Mouse (Mus musculus): ENCODE measurements around the gene Phactr1. TPM values are rescaled to one million over a fixed set of nuclear protein-coding genes. Genes with fewer than 3 reads are reported as not detected.

Phactr1 gene
- polyA plus RNA-seq, 1 experiment from 2014 or later, result 6.0 TPM

- WGBS, result 73% methylated on average over 3 of the region's 3 CpGs
- H3K4me1 ChIP-seq (ENCODE audit: control insufficient read depth, insufficient read depth, low read length), result no peaks in the 10 kb centered on the region
- no peak for ATAC-seq
- no peak overlapping the region for H3K27ac ChIP-seq (ENCODE audit: low read length)
- no peak overlapping the region for H3K9ac ChIP-seq (ENCODE audit: low read depth, low read length)
- H3K27me3 ChIP-seq (replicated peaks; ENCODE audit: control insufficient read depth, insufficient read depth, low read length), result no peaks in the 10 kb centered on the region
- H3K9me3 ChIP-seq (ENCODE audit: control insufficient read depth, low read length), result no peaks in the 10 kb centered on the region
- H3K4me2 ChIP-seq (ENCODE audit: low read depth, low read length), result no peak overlapping the region
- H3K36me3 ChIP-seq (ENCODE audit: control insufficient read depth, insufficient read depth, low read length), result no peaks in the 10 kb centered on the region
- no peak overlapping the region for H3K4me3 ChIP-seq (ENCODE audit: low read length)
Observed at GRCm38 (mm10) chr13:42999287-42999686, 318.9 kb downstream of the Phactr1 start.

- peak overlapping the region; percentile 34; the same call in 1 of the 2 replicates for H3K27ac ChIP-seq (ENCODE audit: low read length)
Observed at GRCm38 (mm10) chr13:43005131-43005579, 324.7 kb downstream of the Phactr1 start.

GRCm38 (mm10) chr13:43008466-43008865 lies 328.0 kb downstream of the Phactr1 start:
- no peaks in the 10 kb centered on the region for H3K27me3 ChIP-seq (replicated peaks; ENCODE audit: control insufficient read depth, insufficient read depth, low read length)
- no peaks in the 10 kb centered on the region for H3K36me3 ChIP-seq (ENCODE audit: control insufficient read depth, insufficient read depth, low read length)
- no peak for ATAC-seq
- no peak overlapping the region for H3K4me2 ChIP-seq (ENCODE audit: low read depth, low read length)
- peaks cover 4% of the 10 kb centered on the region; the same call in 1 of the 2 replicates for H3K4me1 ChIP-seq (ENCODE audit: control insufficient read depth, insufficient read depth, low read length)
- no peak overlapping the region for H3K9ac ChIP-seq (ENCODE audit: low read depth, low read length)
- no peak overlapping the region for H3K4me3 ChIP-seq (ENCODE audit: low read length)
- no peaks in the 10 kb centered on the region for H3K9me3 ChIP-seq (ENCODE audit: control insufficient read depth, low read length)
- no peak overlapping the region for H3K27ac ChIP-seq (ENCODE audit: low read length)
- 48% methylated on average over 5 of the region's 5 CpGs for WGBS

More at GRCm38 (mm10) chr13:43005131-43005579, 324.7 kb downstream of the Phactr1 start:
- no peak overlapping the region for H3K4me2 ChIP-seq (ENCODE audit: low read depth, low read length)
- no peak overlapping the region for H3K9ac ChIP-seq (ENCODE audit: low read depth, low read length)
- H3K27me3 ChIP-seq (replicated peaks; ENCODE audit: control insufficient read depth, insufficient read depth, low read length), result no peaks in the 10 kb centered on the region
- no peaks in the 10 kb centered on the region for H3K9me3 ChIP-seq (ENCODE audit: control insufficient read depth, low read length)
- WGBS, result 19% methylated on average over 3 of the region's 3 CpGs
- H3K36me3 ChIP-seq (ENCODE audit: control insufficient read depth, insufficient read depth, low read length), result no peaks in the 10 kb centered on the region
- ATAC-seq, result peak; percentile 89
- H3K4me1 ChIP-seq (ENCODE audit: control insufficient read depth, insufficient read depth, low read length), result peaks cover 4% of the 10 kb centered on the region; the same call in 1 of the 2 replicates
- H3K4me3 ChIP-seq (ENCODE audit: low read length), result no peak overlapping the region

GRCm38 (mm10) chr13:43009596-43009995 lies 329.2 kb downstream of the Phactr1 start:
- no peaks in the 10 kb centered on the region for H3K9me3 ChIP-seq (ENCODE audit: control insufficient read depth, low read length)
- no peak overlapping the region for H3K27ac ChIP-seq (ENCODE audit: low read length)
- H3K4me2 ChIP-seq (ENCODE audit: low read depth, low read length), result no peak overlapping the region
- no peak for ATAC-seq
- H3K36me3 ChIP-seq (ENCODE audit: control insufficient read depth, insufficient read depth, low read length), result no peaks in the 10 kb centered on the region
- H3K4me1 ChIP-seq (ENCODE audit: control insufficient read depth, insufficient read depth, low read length), result peaks cover 4% of the 10 kb centered on the region; the same call in 1 of the 2 replicates
- no peak overlapping the region for H3K4me3 ChIP-seq (ENCODE audit: low read length)
- no peak overlapping the region for H3K9ac ChIP-seq (ENCODE audit: low read depth, low read length)
- 79% methylated on average over 3 of the region's 3 CpGs for WGBS
- no peaks in the 10 kb centered on the region for H3K27me3 ChIP-seq (replicated peaks; ENCODE audit: control insufficient read depth, insufficient read depth, low read length)

GRCm38 (mm10) chr13:43011516-43011915 lies 331.1 kb downstream of the Phactr1 start:
- H3K4me3 ChIP-seq (ENCODE audit: low read length), result no peak overlapping the region
- H3K9ac ChIP-seq (ENCODE audit: low read depth, low read length), result no peak overlapping the region
- H3K36me3 ChIP-seq (ENCODE audit: control insufficient read depth, insufficient read depth, low read length), result no peaks in the 10 kb centered on the region
- 59% methylated on average over 3 of the region's 3 CpGs for WGBS
- no peaks in the 10 kb centered on the region for H3K27me3 ChIP-seq (replicated peaks; ENCODE audit: control insufficient read depth, insufficient read depth, low read length)
- H3K4me1 ChIP-seq (ENCODE audit: control insufficient read depth, insufficient read depth, low read length), result no peaks in the 10 kb centered on the region
- H3K27ac ChIP-seq (ENCODE audit: low read length), result no peak overlapping the region
- no peak for ATAC-seq
- H3K4me2 ChIP-seq (ENCODE audit: low read depth, low read length), result no peak overlapping the region
- no peaks in the 10 kb centered on the region for H3K9me3 ChIP-seq (ENCODE audit: control insufficient read depth, low read length)

- no peaks in the 10 kb centered on the region for H3K9me3 ChIP-seq (ENCODE audit: control insufficient read depth, low read length)
- H3K27me3 ChIP-seq (replicated peaks; ENCODE audit: control insufficient read depth, insufficient read depth, low read length), result no peaks in the 10 kb centered on the region
- H3K4me1 ChIP-seq (ENCODE audit: control insufficient read depth, insufficient read depth, low read length), result no peaks in the 10 kb centered on the region
- 86% methylated on average over 4 of the region's 4 CpGs for WGBS
- H3K4me2 ChIP-seq (ENCODE audit: low read depth, low read length), result no peak overlapping the region
- no peaks in the 10 kb centered on the region for H3K36me3 ChIP-seq (ENCODE audit: control insufficient read depth, insufficient read depth, low read length)
- no peak overlapping the region for H3K4me3 ChIP-seq (ENCODE audit: low read length)
- no peak overlapping the region for H3K9ac ChIP-seq (ENCODE audit: low read depth, low read length)
- ATAC-seq, result no peak
- no peak overlapping the region for H3K27ac ChIP-seq (ENCODE audit: low read length)
Observed at GRCm38 (mm10) chr13:43013984-43014383, 333.6 kb downstream of the Phactr1 start.

GRCm38 (mm10) chr13:43015768-43016167 lies 335.3 kb downstream of the Phactr1 start:
- Histone ChIP-seq H3K4me1 (ENCODE audit: control insufficient read depth, insufficient read depth, low read length) (no peaks in the 10 kb centered on the region), H3K4me3 (ENCODE audit: low read length) (no peak overlapping the region), H3K27me3 (replicated peaks; ENCODE audit: control insufficient read depth, insufficient read depth, low read length) (no peaks in the 10 kb centered on the region), H3K27ac (ENCODE audit: low read length) (no peak overlapping the region), H3K9ac (ENCODE audit: low read depth, low read length) (no peak overlapping the region), H3K36me3 (ENCODE audit: control insufficient read depth, insufficient read depth, low read length) (no peaks in the 10 kb centered on the region), H3K4me2 (ENCODE audit: low read depth, low read length) (no peak overlapping the region), H3K9me3 (ENCODE audit: control insufficient read depth, low read length) (no peaks in the 10 kb centered on the region)
- WGBS, result 76% methylated on average over 6 of the region's 6 CpGs
- ATAC-seq, result no peak

GRCm38 (mm10) chr13:43018863-43019262 lies 338.4 kb downstream of the Phactr1 start:
- 72% methylated on average over 5 of the region's 5 CpGs for WGBS
- no peaks in the 10 kb centered on the region for H3K36me3 ChIP-seq (ENCODE audit: control insufficient read depth, insufficient read depth, low read length)
- H3K4me1 ChIP-seq (ENCODE audit: control insufficient read depth, insufficient read depth, low read length), result no peaks in the 10 kb centered on the region
- no peak for ATAC-seq
- no peaks in the 10 kb centered on the region for H3K27me3 ChIP-seq (replicated peaks; ENCODE audit: control insufficient read depth, insufficient read depth, low read length)
- H3K4me2 ChIP-seq (ENCODE audit: low read depth, low read length), result no peak overlapping the region
- no peak overlapping the region for H3K4me3 ChIP-seq (ENCODE audit: low read length)
- H3K27ac ChIP-seq (ENCODE audit: low read length), result no peak overlapping the region
- no peaks in the 10 kb centered on the region for H3K9me3 ChIP-seq (ENCODE audit: control insufficient read depth, low read length)
- no peak overlapping the region for H3K9ac ChIP-seq (ENCODE audit: low read depth, low read length)

GRCm38 (mm10) chr13:43021031-43021430 lies 340.6 kb downstream of the Phactr1 start:
- H3K27me3 ChIP-seq (replicated peaks; ENCODE audit: control insufficient read depth, insufficient read depth, low read length), result no peaks in the 10 kb centered on the region
- H3K4me2 ChIP-seq (ENCODE audit: low read depth, low read length), result no peak overlapping the region
- 55% methylated on average over 6 of the region's 6 CpGs for WGBS
- H3K4me3 ChIP-seq (ENCODE audit: low read length), result no peak overlapping the region
- no peaks in the 10 kb centered on the region for H3K36me3 ChIP-seq (ENCODE audit: control insufficient read depth, insufficient read depth, low read length)
- no peaks in the 10 kb centered on the region for H3K9me3 ChIP-seq (ENCODE audit: control insufficient read depth, low read length)
- ATAC-seq, result no peak
- no peak overlapping the region for H3K27ac ChIP-seq (ENCODE audit: low read length)
- no peak overlapping the region for H3K9ac ChIP-seq (ENCODE audit: low read depth, low read length)
- no peaks in the 10 kb centered on the region for H3K4me1 ChIP-seq (ENCODE audit: control insufficient read depth, insufficient read depth, low read length)

- H3K4me3 ChIP-seq (ENCODE audit: low read length), result no peak overlapping the region
- ATAC-seq, result no peak
Observed at GRCm38 (mm10) chr13:43023005-43023404, 342.6 kb downstream of the Phactr1 start.

More at GRCm38 (mm10) chr13:43023005-43023404, 342.6 kb downstream of the Phactr1 start:
- Histone ChIP-seq H3K27me3 (replicated peaks; ENCODE audit: control insufficient read depth, insufficient read depth, low read length) (no peaks in the 10 kb centered on the region), H3K9me3 (ENCODE audit: control insufficient read depth, low read length) (no peaks in the 10 kb centered on the region), H3K4me2 (ENCODE audit: low read depth, low read length) (no peak overlapping the region), H3K9ac (ENCODE audit: low read depth, low read length) (no peak overlapping the region), H3K4me1 (ENCODE audit: control insufficient read depth, insufficient read depth, low read length) (no peaks in the 10 kb centered on the region), H3K36me3 (ENCODE audit: control insufficient read depth, insufficient read depth, low read length) (no peaks in the 10 kb centered on the region), H3K27ac (ENCODE audit: low read length) (no peak overlapping the region)
- WGBS, result 84% methylated on average over 5 of the region's 5 CpGs
